Mouse (Mus musculus) myocyte (in vitro differentiated cells): Measurements from ENCODE around the gene C530025M09Rik. TPM values are rescaled to one million over a fixed set of nuclear protein-coding genes. Genes with fewer than 3 reads are reported as not detected.

ENCODE experiments used
- H3K27me3 ChIP-seq: one replicate; pipeline ENCODE4 v1.6.1; 2011; ENCODE audit not compliant: control insufficient read depth, insufficient read depth, insufficient read length
- H3K36me3 ChIP-seq: one replicate; pipeline ENCODE4 v1.6.1; 2011; ENCODE audit not compliant: control insufficient read depth, insufficient read depth
- H3K4me2 ChIP-seq: one replicate; pipeline ENCODE4 v1.6.1; 2011; ENCODE audit warnings: low read depth, control low read depth
- H3K4me3 ChIP-seq: one replicate; pipeline ENCODE4 v1.5.1; 2011; ENCODE audit warnings: mild to moderate bottlenecking, control low read depth, moderate library complexity
- H3K79me2 ChIP-seq: one replicate; pipeline ENCODE4 v1.6.1; 2011; ENCODE audit not compliant: control insufficient read depth, insufficient read depth
- H3ac ChIP-seq: one replicate; pipeline ENCODE4 v1.6.1; 2011; ENCODE audit not compliant: control insufficient read depth, insufficient read length
- CEBPB ChIP-seq: IDR thresholded peaks from 2 replicates; pipeline ENCODE4 v1.6.1; 2011; ENCODE audit warnings: mild to moderate bottlenecking, moderate library complexity; ENCODE audit not compliant: poor library complexity, insufficient read depth, severe bottlenecking
- E2F4 ChIP-seq: IDR thresholded peaks from one replicate; pipeline ENCODE4 v1.6.1; 2011; ENCODE audit warnings: mild to moderate bottlenecking, control low read depth, moderate library complexity; ENCODE audit not compliant: insufficient read depth
- MAX ChIP-seq: IDR thresholded peaks from one replicate; pipeline ENCODE4 v1.6.1; 2011; ENCODE audit warnings: low read depth, mild to moderate bottlenecking, control low read depth
- MYOD1 ChIP-seq, 3 experiments: IDR thresholded peaks; one replicate each; pipeline ENCODE4 v1.6.1; 2011; ENCODE audit warnings: control low read depth in 2 of 3, low read depth in 2 of 3, mild to moderate bottlenecking in 2 of 3, moderate library complexity in 1 of 3; ENCODE audit not compliant: insufficient read length in 2 of 3, control insufficient read depth in 1 of 3
- MYOG ChIP-seq, 3 experiments: IDR thresholded peaks; one replicate each; pipeline ENCODE4 v1.6.1; 2011; ENCODE audit warnings: control low read depth in 2 of 3, low read depth in 2 of 3, mild to moderate bottlenecking in 2 of 3; ENCODE audit not compliant: insufficient read length in 2 of 3, control insufficient read depth in 1 of 3, insufficient read depth in 1 of 3
- POLR2A ChIP-seq: IDR thresholded peaks from one replicate; pipeline ENCODE4 v1.6.1; 2011; ENCODE audit warnings: low read depth, mild to moderate bottlenecking, control low read depth, moderate library complexity; ENCODE audit not compliant: insufficient read length
- POLR2AphosphoS2 ChIP-seq: IDR thresholded peaks from one replicate; pipeline ENCODE4 v1.6.1; 2011; ENCODE audit warnings: low read depth, control low read depth; ENCODE audit not compliant: insufficient read length
- REST ChIP-seq: IDR thresholded peaks from one replicate; pipeline ENCODE4 v1.6.1; 2011; ENCODE audit warnings: mild to moderate bottlenecking, control low read depth, moderate library complexity; ENCODE audit not compliant: insufficient read depth, insufficient read length
- SRF ChIP-seq: IDR thresholded peaks from one replicate; pipeline ENCODE4 v1.6.1; 2011; ENCODE audit warnings: low read depth; ENCODE audit not compliant: control insufficient read depth, insufficient read length
- TCF12 ChIP-seq: IDR thresholded peaks from one replicate; pipeline ENCODE4 v1.6.1; 2011; ENCODE audit warnings: mild to moderate bottlenecking, control low read depth; ENCODE audit not compliant: poor library complexity, insufficient read depth, severe bottlenecking
- TCF3 ChIP-seq: IDR thresholded peaks from one replicate; pipeline ENCODE4 v1.6.1; 2011; ENCODE audit warnings: low read depth, control low read depth; ENCODE audit not compliant: insufficient read length
- USF1 ChIP-seq: IDR thresholded peaks from one replicate; pipeline ENCODE4 v1.6.1; 2011; ENCODE audit warnings: low read depth, mild to moderate bottlenecking, control low read depth, moderate library complexity
- polyA plus RNA-seq: library from polyadenylated mRNA; unstranded; fragments of >200 nt; fragmentation: generic; extraction: Trizol; gene quantifications from one replicate; pipeline ENCODE4 v1.2.1, GENCODE M21; 2012; ENCODE audit warnings: missing spikeins

Gene C530025M09Rik
- polyA plus RNA-seq, 1 experiment: not detected

GRCm38 (mm10) chr2:149829955-149830535, 968 bp downstream of the C530025M09Rik start:
- H3K4me2 ChIP-seq: no peak overlapping the region
- H3K27me3 ChIP-seq: no peaks in the 10 kb centered on the region
- H3K79me2 ChIP-seq: no peaks in the 10 kb centered on the region
- H3ac ChIP-seq: no peak overlapping the region
- no peak overlapping the region for H3K4me3 ChIP-seq
- no peak for TF ChIP-seq POLR2AphosphoS2
- H3K36me3 ChIP-seq: no peaks in the 10 kb centered on the region

GRCm38 (mm10) chr2:149828911-149829310, 2.1 kb downstream of the C530025M09Rik start, which contains the start of gene Syndig1:
TSS of gene Syndig1 (plus strand) at chr2:149829211.
- no peak for TF ChIP-seq TCF12
- TF ChIP-seq CEBPB: no peak
- no peak for TF ChIP-seq SRF
- TF ChIP-seq POLR2A: no peak
- TF ChIP-seq MAX: no peak
- H3K4me3 ChIP-seq: no peak within 1 kb of the TSS
- no peaks in the 10 kb centered on the region for H3K79me2 ChIP-seq
- no peaks in the 10 kb centered on the region for H3K36me3 ChIP-seq
- H3ac ChIP-seq: no peak within 1 kb of the TSS
- no peaks in the 10 kb centered on the region for H3K27me3 ChIP-seq
- H3K4me2 ChIP-seq: no peak within 1 kb of the TSS

GRCm38 (mm10) chr2:149820201-149820600, 10.8 kb downstream of the C530025M09Rik start:
- Histone ChIP-seq H3K27me3 (no peaks in the 10 kb centered on the region), H3K36me3 (no peaks in the 10 kb centered on the region), H3K4me3 (no peak overlapping the region), H3K4me2 (no peak overlapping the region), H3ac (no peak overlapping the region), H3K79me2 (no peaks in the 10 kb centered on the region)
- no peak for TF ChIP-seq TCF12
- no peak for TF ChIP-seq CEBPB
- no peak for TF ChIP-seq POLR2AphosphoS2
- TF ChIP-seq TCF3: no peak
- TF ChIP-seq MYOD1 (IDR thresholded peaks at IDR 0.05; ENCODE audit: control insufficient read depth in 1 of 3, insufficient read length in 2 of 3, low read depth in 2 of 3): no peak

GRCm38 (mm10) chr2:149819751-149820150, 11.3 kb downstream of the C530025M09Rik start:
- no peaks in the 10 kb centered on the region for H3K36me3 ChIP-seq
- H3K27me3 ChIP-seq: no peaks in the 10 kb centered on the region
- no peaks in the 10 kb centered on the region for H3K79me2 ChIP-seq
- H3K4me2 ChIP-seq: no peak overlapping the region
- H3ac ChIP-seq: no peak overlapping the region
- TF ChIP-seq MYOG (IDR thresholded peaks at IDR 0.05; ENCODE audit: control insufficient read depth in 1 of 3, insufficient read depth in 1 of 3, insufficient read length in 2 of 3, low read depth in 2 of 3) (no peak), SRF (no peak), POLR2AphosphoS2 (no peak), MYOD1 (IDR thresholded peaks at IDR 0.05; ENCODE audit: control insufficient read depth in 1 of 3, insufficient read length in 2 of 3, low read depth in 2 of 3) (no peak), E2F4 (no peak), REST (no peak), MAX (no peak), USF1 (no peak), TCF12 (no peak), TCF3 (no peak), CEBPB (no peak), POLR2A (no peak)
- no peak overlapping the region for H3K4me3 ChIP-seq

GRCm38 (mm10) chr2:149818395-149818794, 12.6 kb downstream of the C530025M09Rik start:
- Histone ChIP-seq H3K79me2 (no peaks in the 10 kb centered on the region), H3K4me2 (no peak overlapping the region), H3K36me3 (no peaks in the 10 kb centered on the region), H3ac (no peak overlapping the region), H3K27me3 (no peaks in the 10 kb centered on the region), H3K4me3 (no peak overlapping the region)
- TF ChIP-seq CEBPB (no peak), TCF12 (no peak), REST (no peak), POLR2AphosphoS2 (no peak), USF1 (no peak), MYOD1 (IDR thresholded peaks at IDR 0.05; ENCODE audit: control insufficient read depth in 1 of 3, insufficient read length in 2 of 3, low read depth in 2 of 3) (no peak), SRF (no peak), POLR2A (no peak)

- H3K79me2 ChIP-seq: no peaks in the 10 kb centered on the region
- H3K4me2 ChIP-seq: no peak overlapping the region
- no peak overlapping the region for H3ac ChIP-seq
- TF ChIP-seq MYOG (IDR thresholded peaks at IDR 0.05; ENCODE audit: control insufficient read depth in 1 of 3, insufficient read depth in 1 of 3, insufficient read length in 2 of 3, low read depth in 2 of 3) (no peak), TCF3 (no peak), SRF (no peak), MYOD1 (IDR thresholded peaks at IDR 0.05; ENCODE audit: control insufficient read depth in 1 of 3, insufficient read length in 2 of 3, low read depth in 2 of 3) (no peak), CEBPB (no peak), TCF12 (no peak), POLR2AphosphoS2 (no peak), REST (no peak), POLR2A (no peak)
- no peaks in the 10 kb centered on the region for H3K27me3 ChIP-seq
- H3K4me3 ChIP-seq: no peak overlapping the region
- no peaks in the 10 kb centered on the region for H3K36me3 ChIP-seq
These were observed 18.1 kb downstream of the C530025M09Rik start for GRCm38 (mm10) chr2:149812899-149813298.
